Mouse (Mus musculus): ENCODE measurements at regions not wholly inside any gene's neighbourhood (a gene's known extent, or its start where the extent isn't known, plus 50 kb on each side); places are given as distances from the start of the nearest gene placed in this dataset.
A peak's percentile ranks its signal among the peaks of the same experiment; 100 is the strongest.
"Not testable (repeated sequence)": the region's sequence is repeated elsewhere in the genome, so short reads cannot be mapped to it uniquely, and the experiment has no call there.

- peak; percentile 16 for DNase-seq
These were observed 454.7 kb upstream of the Slc5a7 start for GRCm38 (mm10) chr17:54753396-54753994.

- no peak for DNase-seq
These were observed 454.1 kb upstream of the Slc5a7 start for GRCm38 (mm10) chr17:54752917-54753316.

GRCm38 (mm10) chr17:54735836-54736235 is 437.0 kb upstream of the Slc5a7 start:
- no peak for DNase-seq

- no peak for DNase-seq
These were observed 428.8 kb upstream of the Slc5a7 start for GRCm38 (mm10) chr17:54727660-54728059.

- DNase-seq: no peak
These were observed 427.9 kb upstream of the Slc5a7 start for GRCm38 (mm10) chr17:54726693-54727092.

- no peak for DNase-seq
These were observed 414.2 kb upstream of the Slc5a7 start for GRCm38 (mm10) chr17:54713026-54713425.

GRCm38 (mm10) chr17:54707811-54708210 is 409.0 kb upstream of the Slc5a7 start:
- DNase-seq: not testable (repeated sequence)

- DNase-seq: no peak
These were observed 402.7 kb upstream of the Slc5a7 start for GRCm38 (mm10) chr17:54701346-54702108.

- DNase-seq: no peak
These were observed 395.8 kb upstream of the Slc5a7 start for GRCm38 (mm10) chr17:54694637-54695036.

GRCm38 (mm10) chr17:54685143-54686040 is 386.6 kb upstream of the Slc5a7 start:
- no peak for DNase-seq

GRCm38 (mm10) chr17:54678111-54678510 is 379.3 kb upstream of the Slc5a7 start:
- DNase-seq: no peak

- DNase-seq: no peak
These were observed 370.7 kb upstream of the Slc5a7 start for GRCm38 (mm10) chr17:54669499-54669898.

- no peak for DNase-seq
These were observed 363.9 kb upstream of the Slc5a7 start for GRCm38 (mm10) chr17:54662558-54663245.

- DNase-seq: no peak
These were observed 357.7 kb upstream of the Slc5a7 start for GRCm38 (mm10) chr17:54656553-54656952.
